Mouse (Mus musculus): ENCODE measurements around the gene Hist1h3f.

DNA sequence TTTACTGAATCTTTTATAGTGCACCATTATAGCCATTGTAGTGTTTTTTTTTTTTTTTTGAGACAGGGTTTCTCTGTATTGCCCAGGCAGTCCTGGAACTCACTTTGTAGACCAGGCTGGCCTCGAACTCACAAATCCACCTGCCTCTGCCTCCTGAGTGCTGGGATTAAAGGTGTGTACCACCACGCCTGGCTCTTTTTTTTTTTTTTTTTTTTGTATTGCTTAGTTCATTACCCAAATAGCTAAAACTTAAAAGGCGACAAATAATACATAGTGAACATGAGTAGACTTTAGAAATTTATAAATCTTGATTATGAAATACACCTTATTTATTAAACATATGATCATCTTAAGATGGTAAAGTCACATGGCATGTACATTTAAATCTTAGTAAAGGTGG, 2.4 kb upstream of the Hist1h3f start:
- TF ChIP-seq CTCF (conservative IDR thresholded peaks at IDR 0.05; ENCODE audit: insufficient read depth, insufficient read length, low read depth, low read length) (no peak), POLR2A (IDR thresholded peaks at IDR 0.05; ENCODE audit: low read depth, low read length) (no peak)
